Mouse (Mus musculus) forebrain, embryonic 14.5 days (tissue): ENCODE measurements around the gene Tbc1d13. TPM values are rescaled to one million over a fixed set of nuclear protein-coding genes. Genes with fewer than 3 reads are reported as not detected.

Experiments
- ATAC-seq: fragments of 200-750 bp; cut with Nextera tagmentation; 2 replicates; pipeline ENCODE4 v1.8.0; 2017; ENCODE audit warnings: mild to moderate bottlenecking, moderate library complexity
- DNase-seq: peaks from one replicate; pipeline ENCODE4 v3.0.0-alpha.2; 2015; ENCODE audit warnings: low spot score
- H3K27ac ChIP-seq: fragments of 300-500 bp; sonication (generic); 2 replicates; pipeline ENCODE4 v1.5.1; 2014; ENCODE audit warnings: low read depth, mild to moderate bottlenecking, control low read depth, low read length, moderate library complexity
- H3K27me3 ChIP-seq: fragments of 300-500 bp; sonication (generic); replicated peaks from 2 replicates; pipeline ENCODE4 v1.6.1; 2014; ENCODE audit warnings: low read length, control low read depth, mixed read lengths; ENCODE audit not compliant: control insufficient read depth, insufficient read depth
- H3K36me3 ChIP-seq: fragments of 300-500 bp; sonication (generic); 2 replicates; pipeline ENCODE4 v1.6.1; 2014; ENCODE audit warnings: low read length, control low read depth; ENCODE audit not compliant: control insufficient read depth, insufficient read depth
- H3K4me1 ChIP-seq: fragments of 300-500 bp; sonication (generic); 2 replicates; pipeline ENCODE4 v1.6.1; 2014; ENCODE audit warnings: antibody characterized with exemption, low read length, control low read depth; ENCODE audit not compliant: control insufficient read depth, insufficient read depth
- H3K4me2 ChIP-seq: fragments of 300-500 bp; sonication (generic); 2 replicates; pipeline ENCODE4 v1.6.1; 2014; ENCODE audit warnings: mild to moderate bottlenecking, control low read depth, low read length
- H3K4me3 ChIP-seq: fragments of 300-500 bp; sonication (generic); 2 replicates; pipeline ENCODE4 v1.5.1; 2014; ENCODE audit warnings: low read depth, low read length, control low read depth
- H3K9ac ChIP-seq: fragments of 300-500 bp; sonication (generic); 2 replicates; pipeline ENCODE4 v1.6.1; 2014; ENCODE audit warnings: mild to moderate bottlenecking, low read length, control low read depth, moderate library complexity
- H3K9me3 ChIP-seq: fragments of 300-500 bp; sonication (generic); replicated peaks from 2 replicates; pipeline ENCODE4 v1.6.1; 2016; ENCODE audit warnings: low read length, control low read depth, mixed read lengths; ENCODE audit not compliant: control insufficient read depth
- WGBS: fragments of 180-500 bp; shearing (Covaris S2); extraction: QIAGEN DNeasy Blood & Tissue Kit; methylation state at CpG from one replicate; pipeline ENCODE4 v1.1.7; 2014; 5-methylcytosine and 5-hydroxymethylcytosine counted together
- polyA plus RNA-seq: library from polyadenylated mRNA; unstranded; fragments of >200 nt; fragmentation: Nextera tagmentation; extraction: Ambion mirVana; gene quantifications from 2 replicates; pipeline ENCODE4 v1.2.1, GENCODE M21; 2014

Tbc1d13 gene
- polyA plus RNA-seq, result 16.4 and 17.0 TPM in 2 replicates

GRCm38 (mm10) chr2:30133613-30134377 is at the start of gene Tbc1d13:
TSS of gene Tbc1d13 (plus strand) at chr2:30133746.
- Histone ChIP-seq H3K27ac (peak within 1 kb of the TSS; percentile 63; the same call in 1 of the 2 replicates), H3K27me3 (no peaks in the 10 kb centered on the region), H3K4me3 (peak within 1 kb of the TSS; percentile 83), H3K36me3 (peaks cover 20% of the 10 kb centered on the region), H3K4me1 (peaks cover 17% of the 10 kb centered on the region), H3K9me3 (no peaks in the 10 kb centered on the region), H3K4me2 (peak within 1 kb of the TSS; percentile 95), H3K9ac (peak within 1 kb of the TSS; percentile 83)
- ATAC-seq (peak; percentile 96), DNase-seq (peak; percentile 96)
- under 1% methylated on average over 46 of the region's 46 CpGs for WGBS

GRCm38 (mm10) chr2:30084113-30084512 is 49.4 kb upstream of the Tbc1d13 start:
- no peak for ATAC-seq
- no peak overlapping the region for H3K4me2 ChIP-seq
- no peaks in the 10 kb centered on the region for H3K9me3 ChIP-seq
- no peaks in the 10 kb centered on the region for H3K27me3 ChIP-seq
- no peaks in the 10 kb centered on the region for H3K36me3 ChIP-seq
- no peak overlapping the region for H3K4me3 ChIP-seq
- H3K27ac ChIP-seq, result no peak overlapping the region
- no peak overlapping the region for H3K9ac ChIP-seq
- 54% methylated on average over 5 of the region's 5 CpGs for WGBS
- no peak for DNase-seq
- H3K4me1 ChIP-seq, result no peaks in the 10 kb centered on the region

GRCm38 (mm10) chr2:30084632-30085031 is 48.9 kb upstream of the Tbc1d13 start:
- no peaks in the 10 kb centered on the region for H3K36me3 ChIP-seq
- DNase-seq, result peak; percentile 16
- peak overlapping the region; percentile 29 for H3K4me2 ChIP-seq
- no peak overlapping the region; the same call in 1 of the 2 replicates for H3K4me3 ChIP-seq
- H3K4me1 ChIP-seq, result no peaks in the 10 kb centered on the region
- H3K9me3 ChIP-seq, result no peaks in the 10 kb centered on the region
- no peaks in the 10 kb centered on the region for H3K27me3 ChIP-seq
- H3K9ac ChIP-seq, result peak overlapping the region; percentile 2; the same call in 1 of the 2 replicates
- 10% methylated on average over 12 of the region's 12 CpGs for WGBS
- ATAC-seq, result no peak
- H3K27ac ChIP-seq, result no peak overlapping the region

GRCm38 (mm10) chr2:30087310-30087709 is 46.2 kb upstream of the Tbc1d13 start:
- Histone ChIP-seq H3K27me3 (no peaks in the 10 kb centered on the region), H3K27ac (no peak overlapping the region), H3K4me2 (no peak overlapping the region), H3K9ac (no peak overlapping the region), H3K4me1 (no peaks in the 10 kb centered on the region), H3K4me3 (no peak overlapping the region), H3K36me3 (0 out of 2 replicates have a peak, but pooled peaks cover 8% of the 10 kb centered on the region), H3K9me3 (no peaks in the 10 kb centered on the region)
- DNase-seq (no peak), ATAC-seq (no peak)
- WGBS, result 94% methylated on average over 4 of the region's 4 CpGs

- 0 out of 2 replicates have a peak, but pooled peaks cover 8% of the 10 kb centered on the region for H3K36me3 ChIP-seq
- no peaks in the 10 kb centered on the region for H3K27me3 ChIP-seq
- DNase-seq (no peak), ATAC-seq (no peak)
- no peak overlapping the region for H3K27ac ChIP-seq
- peaks cover 8% of the 10 kb centered on the region for H3K4me1 ChIP-seq
- 93% methylated on average over 12 of the region's 12 CpGs for WGBS
- H3K9ac ChIP-seq, result no peak overlapping the region
- no peaks in the 10 kb centered on the region for H3K9me3 ChIP-seq
- no peak overlapping the region for H3K4me2 ChIP-seq
- no peak overlapping the region for H3K4me3 ChIP-seq
Observed at GRCm38 (mm10) chr2:30091521-30091920, 42.0 kb upstream of the Tbc1d13 start.

- no peak for DNase-seq
- no peak for ATAC-seq
- no peaks in the 10 kb centered on the region for H3K27me3 ChIP-seq
- peaks cover 8% of the 10 kb centered on the region for H3K4me1 ChIP-seq
- H3K9ac ChIP-seq, result peak overlapping the region; percentile 72; the same call in 1 of the 2 replicates
- 49% methylated on average over 6 of the region's 6 CpGs for WGBS
- peaks cover 16% of the 10 kb centered on the region; the same call in 1 of the 2 replicates for H3K36me3 ChIP-seq
- H3K4me3 ChIP-seq, result peak overlapping the region; percentile 56
- H3K9me3 ChIP-seq, result no peaks in the 10 kb centered on the region
- H3K4me2 ChIP-seq, result peak overlapping the region; percentile 75
- H3K27ac ChIP-seq, result no peak overlapping the region
Observed at GRCm38 (mm10) chr2:30092280-30092918, 41.1 kb upstream of the Tbc1d13 start.

GRCm38 (mm10) chr2:30093471-30094207 is 39.9 kb upstream of the Tbc1d13 start, which contains the start of gene Zdhhc12:
TSS of gene Zdhhc12 (minus strand) at chr2:30093648.
- H3K36me3 ChIP-seq, result peaks cover 25% of the 10 kb centered on the region
- H3K27ac ChIP-seq, result peak within 1 kb of the TSS; percentile 30; the same call in 1 of the 2 replicates
- H3K4me1 ChIP-seq, result peaks cover 8% of the 10 kb centered on the region
- DNase-seq (peak; percentile 96), ATAC-seq (peak; percentile 97)
- no peaks in the 10 kb centered on the region for H3K27me3 ChIP-seq
- peak within 1 kb of the TSS; percentile 72 for H3K9ac ChIP-seq
- under 1% methylated on average over 41 of the region's 51 CpGs for WGBS
- peak within 1 kb of the TSS; percentile 56 for H3K4me3 ChIP-seq
- no peaks in the 10 kb centered on the region for H3K9me3 ChIP-seq
- H3K4me2 ChIP-seq, result peak within 1 kb of the TSS; percentile 75

- Histone ChIP-seq H3K4me3 (peak overlapping the region; percentile 56), H3K27me3 (no peaks in the 10 kb centered on the region), H3K9ac (peak overlapping the region; percentile 72), H3K9me3 (no peaks in the 10 kb centered on the region), H3K4me2 (peak overlapping the region; percentile 75), H3K36me3 (peaks cover 31% of the 10 kb centered on the region), H3K4me1 (peaks cover 8% of the 10 kb centered on the region), H3K27ac (0 out of 2 replicates have a peak overlapping the region, but pooled peaks have one; percentile 30)
- WGBS, result 2% methylated on average over 13 of the region's 13 CpGs
- peak; percentile 17 for DNase-seq
- no peak for ATAC-seq
Observed at GRCm38 (mm10) chr2:30094208-30094588, 39.3 kb upstream of the Tbc1d13 start.
